Mouse (Mus musculus) stomach, postnatal 0 days (tissue): ENCODE data around the gene Tmem253. TPM values are rescaled to one million over a fixed set of nuclear protein-coding genes. Genes with fewer than 3 reads are reported as not detected.
"Not testable (repeated sequence)": the region's sequence is repeated elsewhere in the genome, so short reads cannot be mapped to it uniquely, and the experiment has no call there.

Source experiments
- ATAC-seq: fragments of 200-750 bp; cut with Nextera tagmentation; 2 replicates; pipeline ENCODE4 v1.8.0; 2017; ENCODE audit not compliant: low FRiP score, low TSS enrichment
- DNase-seq: peaks from one replicate; pipeline ENCODE4 v3.0.0-alpha.2; 2016; ENCODE audit warnings: low spot score
- H3K27ac ChIP-seq: fragments of 300-500 bp; sonication (generic); replicated peaks from 2 replicates; pipeline ENCODE4 v1.5.1; 2014; ENCODE audit warnings: mild to moderate bottlenecking, control low read depth
- H3K27me3 ChIP-seq: fragments of 300-500 bp; sonication (generic); 2 replicates; pipeline ENCODE4 v1.6.1; 2014; ENCODE audit warnings: low read length; ENCODE audit not compliant: control insufficient read depth, insufficient read depth
- H3K36me3 ChIP-seq: fragments of 300-500 bp; sonication (generic); 2 replicates; pipeline ENCODE4 v1.6.1; 2014; ENCODE audit warnings: low read length, mixed read lengths; ENCODE audit not compliant: control insufficient read depth, insufficient read depth
- H3K4me1 ChIP-seq: fragments of 300-500 bp; sonication (generic); replicated peaks from 2 replicates; pipeline ENCODE4 v1.6.1; 2014; ENCODE audit warnings: antibody characterized with exemption; ENCODE audit not compliant: control insufficient read depth, insufficient read depth
- H3K4me2 ChIP-seq: fragments of 300-500 bp; sonication (generic); replicated peaks from 2 replicates; pipeline ENCODE4 v1.6.1; 2014; ENCODE audit warnings: low read depth, mild to moderate bottlenecking, control low read depth, moderate library complexity
- H3K4me3 ChIP-seq: fragments of 300-500 bp; sonication (generic); 2 replicates; pipeline ENCODE4 v1.5.1; 2014; ENCODE audit warnings: low read depth, low read length, control low read depth
- H3K9ac ChIP-seq: fragments of 300-500 bp; sonication (generic); 2 replicates; pipeline ENCODE4 v1.6.1; 2014; ENCODE audit warnings: mild to moderate bottlenecking, low read length, control low read depth, mixed read lengths
- H3K9me3 ChIP-seq: fragments of 300-500 bp; sonication (generic); 2 replicates; pipeline ENCODE4 v1.6.1; 2016; ENCODE audit warnings: low read length; ENCODE audit not compliant: control insufficient read depth
- CTCF ChIP-seq: IDR thresholded peaks from 2 replicates; pipeline ENCODE4 v1.5.1; 2016; ENCODE audit warnings: antibody characterized with exemption, low read depth, mild to moderate bottlenecking, moderate library complexity
- EP300 ChIP-seq: optimal IDR thresholded peaks from 2 replicates; pipeline ENCODE3; 2016; ENCODE audit warnings: antibody characterized with exemption
- WGBS: fragments of 180-500 bp; shearing (Covaris S2); extraction: QIAGEN DNeasy Blood & Tissue Kit; methylation state at CpG from one replicate; pipeline ENCODE4 v1.1.7; 2014; 5-methylcytosine and 5-hydroxymethylcytosine counted together
- polyA plus RNA-seq: library from polyadenylated mRNA; unstranded; fragments of >200 nt; fragmentation: Nextera tagmentation; extraction: Ambion mirVana; gene quantifications from 2 replicates; pipeline ENCODE4 v1.2.1, GENCODE M21; 2015

Tmem253 gene
- polyA plus RNA-seq, 1 experiment from 2014 or later = 4.9 TPM

DNA sequence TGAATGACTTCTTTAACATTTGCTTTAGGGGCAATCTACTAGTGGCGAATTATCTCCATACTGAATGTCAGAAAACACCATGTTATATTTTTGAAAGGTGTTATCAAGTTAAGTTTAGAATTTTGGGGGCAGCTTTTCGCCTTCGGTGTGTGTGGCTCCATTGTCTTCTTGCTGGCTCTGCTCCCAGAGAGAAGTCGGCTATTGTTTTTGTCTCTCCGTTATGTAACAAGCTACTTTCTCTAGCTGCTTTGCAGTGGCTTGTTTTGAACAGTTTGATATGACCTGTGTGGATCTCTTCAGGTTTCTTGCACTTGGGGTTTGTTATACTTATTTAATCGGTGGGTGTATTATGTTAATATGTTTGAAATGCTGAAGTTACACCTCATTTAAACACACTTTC is 28.0 kb downstream of the Tmem253 start:
- H3K36me3 ChIP-seq = no peaks in the 10 kb centered on the region
- H3K4me1 ChIP-seq = no peaks in the 10 kb centered on the region
- no peak overlapping the region for H3K4me2 ChIP-seq
- ATAC-seq (no peak), DNase-seq (no peak)
- no peak overlapping the region for H3K4me3 ChIP-seq
- H3K9ac ChIP-seq = no peak overlapping the region
- no peak for TF ChIP-seq EP300
- TF ChIP-seq CTCF = no peak
- 54% methylated on average over 6 of the region's 6 CpGs for WGBS
- H3K27ac ChIP-seq = no peak overlapping the region
- H3K9me3 ChIP-seq = no peaks in the 10 kb centered on the region
- H3K27me3 ChIP-seq = no peaks in the 10 kb centered on the region

DNA sequence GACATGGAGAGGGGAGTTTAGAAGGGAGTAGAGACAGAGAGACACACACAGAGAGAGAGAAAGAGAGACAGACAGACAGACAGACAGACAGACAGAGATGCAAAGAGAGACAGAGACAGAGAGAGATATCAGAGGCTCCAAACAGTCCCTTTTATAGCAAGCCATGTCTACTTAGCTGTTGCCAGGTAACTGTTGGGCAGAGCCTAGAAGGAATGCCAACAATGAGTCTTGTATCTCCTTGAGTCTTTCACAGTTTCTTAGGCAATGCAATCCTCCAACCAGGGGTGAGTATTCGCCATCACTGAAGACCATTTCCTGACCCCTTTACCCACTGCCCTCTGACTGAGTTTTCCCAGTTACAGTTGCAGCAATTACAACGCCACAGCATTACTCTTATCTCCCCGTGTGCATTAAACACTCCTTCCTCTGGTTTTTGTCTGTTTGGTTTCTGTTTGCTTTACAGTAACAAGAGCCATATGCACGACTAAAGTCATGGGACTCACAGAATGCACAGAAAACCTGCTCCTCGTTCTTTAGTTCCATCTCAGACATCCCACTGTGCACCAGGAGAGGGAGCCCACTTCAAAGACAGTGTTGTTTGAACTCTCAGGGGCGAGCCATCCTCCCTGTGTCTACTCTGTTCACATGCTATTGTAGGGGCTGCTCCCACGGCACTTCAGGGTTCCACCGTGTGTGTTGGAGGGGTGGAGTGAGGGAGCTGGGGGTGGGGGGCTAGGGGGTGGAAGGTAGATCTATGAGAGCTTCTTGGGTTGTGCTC is 29.6 kb downstream of the Tmem253 start:
- ATAC-seq = peak; percentile 71; the same call in 1 of the 2 replicates
- DNase-seq = peak; percentile 54
- H3K9ac ChIP-seq = no peak overlapping the region
- no peaks in the 10 kb centered on the region for H3K36me3 ChIP-seq
- no peaks in the 10 kb centered on the region for H3K4me1 ChIP-seq
- H3K27ac ChIP-seq = no peak overlapping the region
- WGBS = 6% methylated on average over 8 of the region's 8 CpGs
- H3K27me3 ChIP-seq = no peaks in the 10 kb centered on the region
- no peak overlapping the region for H3K4me2 ChIP-seq
- no peaks in the 10 kb centered on the region for H3K9me3 ChIP-seq
- TF ChIP-seq EP300 = no peak
- peak; percentile 76 for TF ChIP-seq CTCF
- H3K4me3 ChIP-seq = no peak overlapping the region

DNA sequence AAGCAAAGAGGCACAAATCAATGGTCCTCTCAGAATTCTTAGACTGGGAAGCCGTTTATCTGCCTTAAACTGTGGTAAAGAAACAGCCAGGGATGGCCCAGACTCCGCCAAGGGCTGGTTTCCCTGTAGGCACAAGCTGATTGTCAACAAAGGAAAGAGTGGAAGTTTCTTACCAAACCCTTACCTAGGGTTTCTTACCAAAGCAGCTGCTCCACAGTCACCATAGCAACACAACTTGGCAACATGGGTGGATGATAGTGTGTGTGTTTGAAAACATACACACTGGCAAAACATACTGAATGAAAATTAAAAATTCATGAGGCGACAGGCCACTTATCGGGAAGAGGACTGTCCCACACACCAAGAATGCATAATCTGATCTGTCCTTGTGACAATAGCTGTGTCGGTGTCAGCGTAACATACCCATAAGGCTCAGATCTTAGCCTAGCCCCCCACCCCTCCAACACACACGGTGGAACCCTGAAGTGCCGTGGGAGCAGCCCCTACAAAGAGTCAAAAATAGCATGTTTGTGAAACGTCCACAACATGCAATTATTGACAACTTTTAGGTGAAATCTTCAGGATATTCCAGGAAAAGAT is 30.6 kb downstream of the Tmem253 start:
- WGBS = 77% methylated on average over 9 of the region's 9 CpGs
- ATAC-seq (no peak), DNase-seq (no peak)
- H3K9ac ChIP-seq = no peak overlapping the region
- no peaks in the 10 kb centered on the region for H3K27me3 ChIP-seq
- no peaks in the 10 kb centered on the region for H3K9me3 ChIP-seq
- no peak for TF ChIP-seq CTCF
- no peak for TF ChIP-seq EP300
- H3K36me3 ChIP-seq = no peaks in the 10 kb centered on the region
- H3K4me3 ChIP-seq = no peak overlapping the region
- no peak overlapping the region for H3K4me2 ChIP-seq
- H3K27ac ChIP-seq = no peak overlapping the region
- H3K4me1 ChIP-seq = no peaks in the 10 kb centered on the region

DNA sequence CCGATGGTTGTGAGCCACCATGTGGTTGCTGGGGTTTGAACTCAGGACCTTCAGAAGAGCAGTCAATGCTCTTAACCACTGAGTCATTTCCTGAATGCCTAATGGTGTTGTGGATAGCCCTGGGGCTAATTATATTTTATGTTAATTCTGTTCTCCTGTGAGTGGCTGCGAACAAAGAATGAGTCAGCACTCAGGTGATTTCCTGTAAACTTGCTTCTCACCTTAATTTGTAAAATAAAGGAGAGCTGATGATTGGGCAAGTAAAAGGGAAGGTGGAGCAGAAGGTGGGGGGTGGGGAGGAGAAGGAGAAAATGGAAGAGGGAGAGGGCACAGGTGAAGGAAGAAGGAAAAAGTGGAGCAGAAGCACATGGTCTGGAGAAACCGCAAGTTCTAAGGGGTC is 37.3 kb downstream of the Tmem253 start:
- not testable (repeated sequence) for ATAC-seq, H3K27me3 ChIP-seq, H3K4me3 ChIP-seq, H3K4me1 ChIP-seq, H3K9ac ChIP-seq, H3K4me2 ChIP-seq, DNase-seq, H3K27ac ChIP-seq, H3K9me3 ChIP-seq, H3K36me3 ChIP-seq
- WGBS = 85% methylated on average over 3 of the region's 3 CpGs

DNA sequence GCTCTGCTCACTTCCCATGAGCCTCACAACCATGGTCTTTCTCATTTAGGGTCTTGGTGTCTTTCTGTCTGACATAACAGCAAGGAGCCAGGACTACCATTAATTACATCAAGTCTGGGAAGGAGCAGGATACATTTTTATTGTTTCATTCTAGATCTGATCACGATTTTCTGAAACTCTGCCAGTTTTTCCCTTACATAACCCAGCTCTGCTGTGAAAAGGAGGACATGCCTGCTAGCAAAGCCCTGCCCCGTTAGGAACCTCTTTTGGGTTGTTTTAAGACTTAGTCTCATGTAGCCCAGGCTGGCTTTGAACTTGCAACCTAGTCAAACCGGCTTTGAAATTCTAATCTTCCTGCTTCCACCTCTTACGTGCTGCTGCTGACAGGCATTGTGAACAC is 44.5 kb downstream of the Tmem253 start:
- Histone ChIP-seq H3K4me2 (no peak overlapping the region), H3K27ac (no peak overlapping the region), H3K4me3 (no peak overlapping the region), H3K9me3 (no peaks in the 10 kb centered on the region), H3K27me3 (no peaks in the 10 kb centered on the region), H3K9ac (no peak overlapping the region), H3K4me1 (no peaks in the 10 kb centered on the region), H3K36me3 (no peaks in the 10 kb centered on the region)
- ATAC-seq (no peak), DNase-seq (peak; percentile 2)
- TF ChIP-seq CTCF (no peak), EP300 (no peak)
- 46% methylated on average over 4 of the region's 4 CpGs for WGBS

DNA sequence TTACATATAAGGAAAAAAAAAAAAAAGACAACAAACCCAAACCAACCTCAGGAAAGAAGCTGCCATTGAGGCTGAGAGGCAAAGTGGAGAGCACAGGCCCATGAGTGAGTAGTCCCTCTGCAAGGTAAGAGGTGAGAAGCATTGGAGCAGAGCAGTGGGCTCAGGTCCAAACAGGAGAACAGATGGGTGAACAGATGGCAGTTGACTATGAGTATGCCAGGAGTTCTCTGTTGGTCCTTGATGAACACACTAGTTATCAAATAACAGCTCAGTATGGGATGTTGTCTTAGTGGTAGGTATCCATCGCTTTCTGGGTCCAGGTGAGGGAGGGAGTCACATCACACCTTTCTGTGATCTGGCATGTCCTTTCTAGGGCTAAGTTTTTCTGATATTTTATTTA is 45.3 kb downstream of the Tmem253 start:
- Histone ChIP-seq H3K4me2 (no peak overlapping the region), H3K4me1 (no peaks in the 10 kb centered on the region), H3K4me3 (no peak overlapping the region), H3K36me3 (no peaks in the 10 kb centered on the region), H3K9me3 (no peaks in the 10 kb centered on the region), H3K27ac (no peak overlapping the region), H3K9ac (no peak overlapping the region), H3K27me3 (no peaks in the 10 kb centered on the region)
- DNase-seq (peak; percentile 2), ATAC-seq (no peak)
- WGBS = 87% methylated on average over 1 of the region's 1 CpGs
- TF ChIP-seq CTCF (no peak), EP300 (no peak)
